Mouse (Mus musculus) kidney, adult 2 months (tissue): ENCODE data around the gene Serpina11. TPM values are rescaled to one million over a fixed set of nuclear protein-coding genes. Genes with fewer than 3 reads are reported as not detected.
"Not testable (repeated sequence)": the region's sequence is repeated elsewhere in the genome, so short reads cannot be mapped to it uniquely, and the experiment has no call there.

ENCODE experiments used
- DNase-seq: peaks from one replicate; pipeline ENCODE4 v3.0.0; 2021
- H3K27ac ChIP-seq: fragments of 200-500 bp; 2 replicates; pipeline ENCODE4 v1.5.1; 2012; ENCODE audit warnings: low read depth, low read length, control low read depth, inconsistent platforms; ENCODE audit not compliant: insufficient read depth
- H3K27me3 ChIP-seq: fragments of 200-500 bp; replicated peaks from 2 replicates; pipeline ENCODE4 v1.6.1; 2012; ENCODE audit warnings: mild to moderate bottlenecking, moderate library complexity, low read length, inconsistent platforms; ENCODE audit not compliant: control insufficient read depth, insufficient read depth
- H3K36me3 ChIP-seq: fragments of 200-500 bp; 2 replicates; pipeline ENCODE4 v1.6.1; 2012; ENCODE audit warnings: mild to moderate bottlenecking, moderate library complexity, low read length, inconsistent platforms; ENCODE audit not compliant: control insufficient read depth, insufficient read depth
- H3K4me1 ChIP-seq: fragments of 200-500 bp; 2 replicates; pipeline ENCODE4 v1.6.1; 2011; ENCODE audit warnings: low read length; ENCODE audit not compliant: control insufficient read depth, insufficient read depth
- H3K4me3 ChIP-seq: fragments of 200-500 bp; 2 replicates; pipeline ENCODE4 v1.5.1; 2011; ENCODE audit warnings: mild to moderate bottlenecking, low read depth, low read length, control low read depth; ENCODE audit not compliant: insufficient read depth
- CTCF ChIP-seq: fragments of 200-500 bp; conservative IDR thresholded peaks from 2 replicates; pipeline ENCODE4 v1.5.1; 2011; ENCODE audit warnings: low read depth, mild to moderate bottlenecking, control low read depth, low read length, moderate library complexity, mixed read lengths; ENCODE audit not compliant: insufficient read depth, insufficient read length
- POLR2A ChIP-seq: fragments of 200-500 bp; IDR thresholded peaks from one replicate; pipeline ENCODE4 v1.6.1; 2011; ENCODE audit warnings: low read depth, low read length, control low read depth
- WGBS: fragments of 180-500 bp; shearing (Covaris S2); methylation state at CpG from one replicate; pipeline ENCODE4 v1.1.7; 2018; 5-methylcytosine and 5-hydroxymethylcytosine counted together
- polyA plus RNA-seq: library from polyadenylated mRNA; depleted of rRNA; stranded (reverse); fragments of >200 nt; gene quantifications from 2 replicates; pipeline ENCODE4 v1.2.3, GENCODE M21; 2012; rRNA removed

The Serpina11 gene
- polyA plus RNA-seq, 1 experiment = 0.11 TPM

DNA sequence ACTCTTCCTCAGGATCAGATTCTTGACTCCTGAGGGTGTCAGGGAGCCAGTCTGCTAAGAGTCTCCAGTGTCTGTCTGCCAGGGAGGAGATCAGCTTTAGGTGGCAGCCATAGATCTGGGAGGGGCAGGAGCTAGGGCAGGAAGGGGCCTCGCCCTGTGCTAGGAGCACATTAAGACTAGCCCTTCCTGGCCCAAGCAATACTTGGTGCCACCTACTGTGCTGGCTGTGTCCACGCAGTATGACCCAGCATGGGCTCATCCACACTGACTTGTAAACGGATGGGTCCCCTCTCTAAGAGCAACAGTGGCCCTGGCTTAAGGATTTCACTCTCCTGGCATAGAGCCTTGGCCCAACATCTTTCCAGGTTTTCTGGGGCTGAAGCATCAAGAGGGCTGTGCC lies 31.0 kb downstream of the Serpina11 start, which contains the start of gene Serpina1e:
TSS of gene Serpina1e (minus strand) at position 178 of the 400 bp plus-strand sequence.
- no peaks in the 10 kb centered on the region for H3K27me3 ChIP-seq
- WGBS = 88% methylated on average over 3 of the region's 3 CpGs
- H3K4me1 ChIP-seq = no peaks in the 10 kb centered on the region
- no peaks in the 10 kb centered on the region for H3K36me3 ChIP-seq
- H3K27ac ChIP-seq = no peak within 1 kb of the TSS
- no peak within 1 kb of the TSS for H3K4me3 ChIP-seq
- no peak for DNase-seq
- TF ChIP-seq CTCF (no peak), POLR2A (no peak)

GRCm38 (mm10) chr12:103956555-103956954 lies 33.2 kb downstream of the Serpina11 start:
- H3K4me1 ChIP-seq, DNase-seq, H3K27me3 ChIP-seq, H3K27ac ChIP-seq, H3K4me3 ChIP-seq, H3K36me3 ChIP-seq: not testable (repeated sequence)
- 72% methylated on average over 2 of the region's 2 CpGs for WGBS

- WGBS = 71% methylated on average over 3 of the region's 3 CpGs
- not testable (repeated sequence) for DNase-seq, H3K36me3 ChIP-seq, H3K27ac ChIP-seq, H3K27me3 ChIP-seq, H3K4me1 ChIP-seq, H3K4me3 ChIP-seq
Measured at GRCm38 (mm10) chr12:103952972-103953371, 36.8 kb downstream of the Serpina11 start.

DNA sequence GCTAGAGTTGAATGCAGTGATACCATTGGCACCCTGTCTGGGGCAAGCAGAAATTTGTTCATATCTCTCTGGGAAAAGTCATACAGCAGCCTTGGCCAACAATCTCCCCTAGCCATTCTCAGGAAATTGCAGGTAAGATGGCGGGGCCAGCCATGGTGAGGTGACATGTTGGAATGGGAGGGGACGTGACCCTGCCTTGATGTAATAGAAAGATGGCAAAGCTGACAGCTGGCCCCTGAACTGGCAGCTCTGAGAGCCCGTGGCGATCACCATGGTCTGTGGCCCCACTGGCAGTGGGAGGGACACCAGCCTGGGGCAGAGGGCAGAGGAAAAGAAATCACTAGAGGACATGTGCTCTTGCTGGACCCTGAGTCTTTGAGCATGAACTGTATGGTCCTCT lies 43.5 kb downstream of the Serpina11 start:
- TF ChIP-seq POLR2A = no peak
- TF ChIP-seq CTCF = no peak
- no peak for DNase-seq
- Histone ChIP-seq H3K4me1 (no peaks in the 10 kb centered on the region), H3K36me3 (no peaks in the 10 kb centered on the region), H3K27me3 (no peaks in the 10 kb centered on the region; the same call in 1 of the 2 replicates), H3K4me3 (no peak overlapping the region), H3K27ac (no peak overlapping the region)
- 78% methylated on average over 4 of the region's 4 CpGs for WGBS

Other genes with a start within 250 kb of the Serpina11 start
- gene Serpina1d, start 216.4 kb downstream of the Serpina11 start, polyA plus RNA-seq = 41.6 and 62.5 TPM in 2 replicates
- 1.3 and 1.5 TPM in 2 replicates for gene Serpina1b, start 159.6 kb downstream of the Serpina11 start, polyA plus RNA-seq
- gene Serpina1a, start 126.4 kb downstream of the Serpina11 start, polyA plus RNA-seq = 11.3 and 16.6 TPM in 2 replicates
- 3.2 and 4.0 TPM in 2 replicates for gene Serpina1c, start 85.1 kb downstream of the Serpina11 start, polyA plus RNA-seq
- 0.18 and 3.5 TPM in 2 replicates for gene Serpina1e, start 31.0 kb downstream of the Serpina11 start, polyA plus RNA-seq
- not detected in 2 replicates for gene Serpina9, start 23.8 kb upstream of the Serpina11 start, polyA plus RNA-seq
- not detected in 2 replicates for gene Serpina12, start 54.5 kb upstream of the Serpina11 start, polyA plus RNA-seq
- gene Serpina5, start 111.2 kb upstream of the Serpina11 start, polyA plus RNA-seq = not detected in 2 replicates
- gene Serpina3a, start 122.8 kb upstream of the Serpina11 start, polyA plus RNA-seq = not detected in 2 replicates
- gene Serpina3b, start 138.0 kb upstream of the Serpina11 start, polyA plus RNA-seq = not detected in 2 replicates
- 1.0 and 2.2 TPM in 2 replicates for gene Serpina3c, start 163.9 kb upstream of the Serpina11 start, polyA plus RNA-seq
- gene Serpina3f, start 224.6 kb upstream of the Serpina11 start, polyA plus RNA-seq = 0.12 and 0.70 TPM in 2 replicates
- 3.7 and 8.2 TPM in 2 replicates for gene Serpina3g, start 246.3 kb upstream of the Serpina11 start, polyA plus RNA-seq